Mouse (Mus musculus): ENCODE measurements around the gene Zfp239. TPM values are rescaled to one million over a fixed set of nuclear protein-coding genes. Genes with fewer than 3 reads are reported as not detected.

Gene Zfp239
- total and polyA plus RNA-seq, 2 experiments from 2014 or later, result 0.20 TPM; not detected in 1

GRCm38 (mm10) chr6:117907979-117908355 is 46.1 kb downstream of the Zfp239 start:
- ATAC-seq (ENCODE audit: insufficient read depth, low read depth) (no peak; the same call in 1 of the 2 replicates), DNase-seq (ENCODE audit: low spot score) (no peak)

GRCm38 (mm10) chr6:117908424-117908900 is 46.6 kb downstream of the Zfp239 start:
- Histone ChIP-seq H3K4me3 (ENCODE audit: low read depth, low read length) (peak overlapping the region; percentile 94), H3K4me1 (ENCODE audit: control insufficient read depth, insufficient read depth) (peaks cover 27% of the 10 kb centered on the region), H3K9me3 (replicated peaks; ENCODE audit: control insufficient read depth, low read length) (no peaks in the 10 kb centered on the region), H3K4me2 (ENCODE audit: low read depth, low read length) (peak overlapping the region; percentile 72), H3K27me3 (ENCODE audit: control insufficient read depth, insufficient read depth, low read length) (no peaks in the 10 kb centered on the region), H3K36me3 (replicated peaks; ENCODE audit: control insufficient read depth, insufficient read depth, low read length) (no peaks in the 10 kb centered on the region), H3K9ac (replicated peaks; ENCODE audit: low read depth, low read length) (peak overlapping the region; percentile 88), H3K27ac (ENCODE audit: low read depth) (peak overlapping the region; percentile 95)
- under 1% methylated on average over 14 of the region's 14 CpGs for WGBS
- TF ChIP-seq CTCF (IDR thresholded peaks at IDR 0.05; ENCODE audit: low read depth) (no peak), EP300 (IDR thresholded peaks at IDR 0.05; ENCODE audit: low read depth) (no peak)
- ATAC-seq (ENCODE audit: insufficient read depth, low read depth), result no peak
- peak; percentile 56 for DNase-seq (ENCODE audit: low spot score)

More at GRCm38 (mm10) chr6:117907979-117908355, 46.1 kb downstream of the Zfp239 start:
- WGBS, result under 1% methylated on average over 26 of the region's 26 CpGs
- peak overlapping the region; percentile 72 for H3K4me2 ChIP-seq (ENCODE audit: low read depth, low read length)
- peak overlapping the region; percentile 95 for H3K27ac ChIP-seq (ENCODE audit: low read depth)
- peak overlapping the region; percentile 88 for H3K9ac ChIP-seq (replicated peaks; ENCODE audit: low read depth, low read length)
- peaks cover 27% of the 10 kb centered on the region for H3K4me1 ChIP-seq (ENCODE audit: control insufficient read depth, insufficient read depth)
- peak overlapping the region; percentile 94 for H3K4me3 ChIP-seq (ENCODE audit: low read depth, low read length)
- H3K36me3 ChIP-seq (replicated peaks; ENCODE audit: control insufficient read depth, insufficient read depth, low read length), result no peaks in the 10 kb centered on the region
- no peaks in the 10 kb centered on the region for H3K27me3 ChIP-seq (ENCODE audit: control insufficient read depth, insufficient read depth, low read length)
- TF ChIP-seq CTCF (IDR thresholded peaks at IDR 0.05; ENCODE audit: low read depth) (no peak), EP300 (IDR thresholded peaks at IDR 0.05; ENCODE audit: low read depth) (no peak)
- no peaks in the 10 kb centered on the region for H3K9me3 ChIP-seq (replicated peaks; ENCODE audit: control insufficient read depth, low read length)

DNA sequence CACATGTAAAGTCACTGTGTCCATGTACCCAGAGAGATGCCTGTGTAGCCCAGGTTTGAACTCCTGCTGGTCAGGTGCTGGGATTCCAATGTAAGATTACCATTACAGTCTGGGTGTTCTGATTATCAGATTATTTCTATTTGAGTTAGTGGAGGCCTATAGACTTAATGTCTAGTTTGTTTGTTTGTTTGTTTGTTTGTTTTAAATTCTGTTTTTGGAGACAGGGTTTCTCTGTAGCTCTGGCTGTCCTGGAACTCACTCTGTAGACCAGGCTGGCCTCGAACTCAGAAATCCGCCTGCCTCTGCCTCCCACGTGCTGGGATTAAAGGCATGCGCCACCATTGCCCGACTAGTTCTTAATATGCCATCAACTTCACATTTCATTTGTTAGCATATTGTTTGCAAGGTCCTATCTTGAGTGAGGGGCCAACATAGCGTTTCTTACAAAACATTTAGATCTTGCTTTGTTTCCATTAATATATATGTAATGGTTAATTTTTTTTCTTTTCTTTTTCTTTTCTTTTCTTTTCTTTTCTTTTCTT is 48.3 kb downstream of the Zfp239 start:
- Histone ChIP-seq H3K27me3 (ENCODE audit: control insufficient read depth, insufficient read depth, low read length) (no peaks in the 10 kb centered on the region), H3K9me3 (replicated peaks; ENCODE audit: control insufficient read depth, low read length) (no peaks in the 10 kb centered on the region), H3K36me3 (replicated peaks; ENCODE audit: control insufficient read depth, insufficient read depth, low read length) (no peaks in the 10 kb centered on the region), H3K4me1 (ENCODE audit: control insufficient read depth, insufficient read depth) (peaks cover 26% of the 10 kb centered on the region), H3K27ac (ENCODE audit: low read depth) (no peak overlapping the region), H3K4me3 (ENCODE audit: low read depth, low read length) (no peak overlapping the region), H3K4me2 (ENCODE audit: low read depth, low read length) (no peak overlapping the region), H3K9ac (replicated peaks; ENCODE audit: low read depth, low read length) (no peak overlapping the region)
- WGBS, result 84% methylated on average over 6 of the region's 6 CpGs
- no peak for TF ChIP-seq CTCF (IDR thresholded peaks at IDR 0.05; ENCODE audit: low read depth)
- no peak for TF ChIP-seq EP300 (IDR thresholded peaks at IDR 0.05; ENCODE audit: low read depth)
- no peak for DNase-seq (ENCODE audit: low spot score)
- no peak for ATAC-seq (ENCODE audit: insufficient read depth, low read depth)

DNA sequence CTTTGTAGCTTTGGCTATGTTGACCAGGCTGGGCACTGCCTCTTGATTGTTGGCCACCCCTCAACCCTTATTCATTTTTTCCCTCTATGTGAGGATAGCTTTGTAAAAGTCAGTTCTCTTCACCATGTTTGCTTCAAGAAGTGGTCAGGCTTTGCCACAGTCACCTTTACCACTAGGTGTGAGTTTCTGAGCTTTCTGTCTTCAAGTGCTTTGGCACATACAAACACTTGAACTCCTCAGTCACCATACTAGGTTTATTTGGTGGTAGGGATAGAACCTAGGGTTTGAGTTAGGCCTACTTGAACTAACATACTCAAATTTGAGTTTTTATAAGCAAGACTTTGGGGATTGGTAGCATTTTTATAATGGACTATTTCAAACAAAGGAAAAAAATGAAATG is 52.6 kb downstream of the Zfp239 start:
- Histone ChIP-seq H3K4me1 (ENCODE audit: control insufficient read depth, insufficient read depth) (peaks cover 34% of the 10 kb centered on the region), H3K36me3 (replicated peaks; ENCODE audit: control insufficient read depth, insufficient read depth, low read length) (0 out of 2 replicates have a peak, but pooled peaks cover 4% of the 10 kb centered on the region), H3K4me2 (ENCODE audit: low read depth, low read length) (no peak overlapping the region), H3K4me3 (ENCODE audit: low read depth, low read length) (no peak overlapping the region), H3K9ac (replicated peaks; ENCODE audit: low read depth, low read length) (no peak overlapping the region), H3K27ac (ENCODE audit: low read depth) (no peak overlapping the region), H3K27me3 (ENCODE audit: control insufficient read depth, insufficient read depth, low read length) (no peaks in the 10 kb centered on the region), H3K9me3 (replicated peaks; ENCODE audit: control insufficient read depth, low read length) (no peaks in the 10 kb centered on the region)
- ATAC-seq (ENCODE audit: insufficient read depth, low read depth) (no peak), DNase-seq (ENCODE audit: low spot score) (no peak)
- TF ChIP-seq CTCF (IDR thresholded peaks at IDR 0.05; ENCODE audit: low read depth) (no peak), EP300 (IDR thresholded peaks at IDR 0.05; ENCODE audit: low read depth) (no peak)

GRCm38 (mm10) chr6:117916205-117916736 is 54.4 kb downstream of the Zfp239 start:
- no peaks in the 10 kb centered on the region for H3K9me3 ChIP-seq (replicated peaks; ENCODE audit: control insufficient read depth, low read length)
- H3K36me3 ChIP-seq (replicated peaks; ENCODE audit: control insufficient read depth, insufficient read depth, low read length), result 0 out of 2 replicates have a peak, but pooled peaks cover 6% of the 10 kb centered on the region
- peak overlapping the region; percentile 57 for H3K9ac ChIP-seq (replicated peaks; ENCODE audit: low read depth, low read length)
- no peak for DNase-seq (ENCODE audit: low spot score)
- peak overlapping the region; percentile 75 for H3K4me3 ChIP-seq (ENCODE audit: low read depth, low read length)
- WGBS, result 1% methylated on average over 12 of the region's 12 CpGs
- 0 out of 2 replicates have a peak, but pooled peaks have one; percentile 2 for ATAC-seq (ENCODE audit: insufficient read depth, low read depth)
- H3K27me3 ChIP-seq (ENCODE audit: control insufficient read depth, insufficient read depth, low read length), result no peaks in the 10 kb centered on the region
- H3K4me1 ChIP-seq (ENCODE audit: control insufficient read depth, insufficient read depth), result peaks cover 26% of the 10 kb centered on the region
- H3K4me2 ChIP-seq (ENCODE audit: low read depth, low read length), result peak overlapping the region; percentile 91
- peak overlapping the region; percentile 93 for H3K27ac ChIP-seq (ENCODE audit: low read depth)
- TF ChIP-seq EP300 (IDR thresholded peaks at IDR 0.05; ENCODE audit: low read depth), result no peak
- TF ChIP-seq CTCF (IDR thresholded peaks at IDR 0.05; ENCODE audit: low read depth), result no peak

Measured in heart, postnatal 0 days (tissue).